Mouse (Mus musculus) urinary bladder, postnatal 14 days (tissue): ENCODE results near the gene Sulf2.

Source experiments
- DNase-seq: peaks from one replicate; pipeline ENCODE4 v3.0.0; 2021; ENCODE audit warnings: low spot score

The Sulf2 gene

GRCm38 (mm10) chr2:166116704-166117103, 38.8 kb downstream of the Sulf2 start:
- DNase-seq = no peak

GRCm38 (mm10) chr2:166116278-166116608, 39.2 kb downstream of the Sulf2 start:
- DNase-seq = no peak

- DNase-seq = peak; percentile 79
Observed at GRCm38 (mm10) chr2:166115571-166116277, 39.7 kb downstream of the Sulf2 start.

GRCm38 (mm10) chr2:166112986-166113385, 42.5 kb downstream of the Sulf2 start:
- DNase-seq = no peak

- DNase-seq = no peak
Observed at GRCm38 (mm10) chr2:166111831-166112250, 43.6 kb downstream of the Sulf2 start.

- DNase-seq = no peak
Observed at GRCm38 (mm10) chr2:166111238-166111637, 44.2 kb downstream of the Sulf2 start.

- DNase-seq = no peak
Observed at GRCm38 (mm10) chr2:166110764-166111163, 44.7 kb downstream of the Sulf2 start.

- peak; percentile 87 for DNase-seq
Observed at GRCm38 (mm10) chr2:166108326-166108725, 47.1 kb downstream of the Sulf2 start.

- no peak for DNase-seq
Observed at GRCm38 (mm10) chr2:166107911-166108310, 47.6 kb downstream of the Sulf2 start.

GRCm38 (mm10) chr2:166106631-166107030, 48.8 kb downstream of the Sulf2 start:
- DNase-seq = no peak

- DNase-seq = no peak
Observed at GRCm38 (mm10) chr2:166105911-166106310, 49.6 kb downstream of the Sulf2 start.

- DNase-seq = no peak
Observed at GRCm38 (mm10) chr2:166102893-166103292, 52.6 kb downstream of the Sulf2 start.

GRCm38 (mm10) chr2:166100309-166101262, 54.9 kb downstream of the Sulf2 start:
- no peak for DNase-seq

- no peak for DNase-seq
Observed at GRCm38 (mm10) chr2:166098292-166098933, 57.0 kb downstream of the Sulf2 start.

GRCm38 (mm10) chr2:166097443-166098291, 57.8 kb downstream of the Sulf2 start:
- DNase-seq = peak; percentile 46

GRCm38 (mm10) chr2:166096834-166097233, 58.6 kb downstream of the Sulf2 start:
- no peak for DNase-seq

- no peak for DNase-seq
Observed at GRCm38 (mm10) chr2:166096300-166096699, 59.2 kb downstream of the Sulf2 start.

- DNase-seq = no peak
Observed at GRCm38 (mm10) chr2:166092412-166092811, 63.1 kb downstream of the Sulf2 start.

- DNase-seq = no peak
Observed at GRCm38 (mm10) chr2:166091599-166091998, 63.9 kb downstream of the Sulf2 start.

GRCm38 (mm10) chr2:166090131-166090581, 65.3 kb downstream of the Sulf2 start:
- DNase-seq = no peak

- no peak for DNase-seq
Observed at GRCm38 (mm10) chr2:166088991-166089390, 66.5 kb downstream of the Sulf2 start.
